Mouse (Mus musculus) CH12.LX (cell line): ENCODE data around the gene Znhit1.

Source experiments
- CTCF ChIP-seq, 2 experiments: IDR thresholded peaks in 1 of 2; conservative IDR thresholded peaks in 1 of 2; 2 replicates each; pipeline ENCODE4 v1.5.1; 2011 to 2012; ENCODE audit warnings: low read depth in 2 of 2, low read length in 2 of 2, improper control_type of control experiment in 1 of 2, inconsistent platforms in 1 of 2, mild to moderate bottlenecking in 1 of 2, moderate library complexity in 1 of 2
- USF1 ChIP-seq: IDR thresholded peaks from 2 replicates; pipeline ENCODE4 v1.6.1; 2014; ENCODE audit warnings: low read depth, mild to moderate bottlenecking, inconsistent platforms, low read length, improper control_type of control experiment
- ZC3H11A ChIP-seq: IDR thresholded peaks from 2 replicates; pipeline ENCODE4 v1.6.1; 2012; ENCODE audit warnings: low read depth, mild to moderate bottlenecking, inconsistent platforms, low read length, improper control_type of control experiment
- ZKSCAN1 ChIP-seq: IDR thresholded peaks from 2 replicates; pipeline ENCODE4 v1.6.1; 2012; ENCODE audit warnings: low read depth, inconsistent platforms, low read length, improper control_type of control experiment, borderline replicate concordance
- ZNF384 ChIP-seq: IDR thresholded peaks from 2 replicates; pipeline ENCODE4 v1.6.1; 2012; ENCODE audit warnings: low read depth, low read length, improper control_type of control experiment, inconsistent platforms

DNA sequence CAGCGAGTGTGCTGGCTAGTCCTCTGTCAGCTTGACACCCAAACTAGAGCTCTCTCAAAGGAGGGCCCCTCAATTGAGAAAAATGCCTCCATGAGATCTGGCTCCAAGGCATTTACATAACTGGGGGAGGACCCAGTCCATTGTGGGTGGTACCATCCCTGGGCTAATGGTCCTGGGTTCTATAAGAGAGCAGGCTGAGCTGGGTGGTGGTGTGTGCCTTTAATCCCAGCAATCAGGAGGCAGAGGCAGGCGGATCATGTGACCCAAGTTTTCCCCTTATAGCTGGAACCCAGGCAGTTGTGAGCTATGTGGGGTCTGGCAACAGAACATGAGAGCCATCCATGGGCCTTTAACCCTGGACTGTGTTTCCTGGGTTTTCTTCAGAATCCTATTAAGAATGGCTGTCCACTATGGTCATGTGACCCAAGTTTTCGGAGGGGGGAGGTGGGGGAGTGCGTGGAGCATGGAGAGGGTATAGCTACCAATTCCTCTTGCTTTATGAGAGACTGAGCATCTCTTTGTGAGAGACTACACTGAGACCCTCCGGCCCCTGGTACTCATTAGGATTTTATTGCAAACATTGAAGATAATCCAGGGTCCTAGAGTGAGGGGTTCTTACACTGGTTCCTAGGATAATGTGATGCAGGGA lies 26.4 kb downstream of the Znhit1 start:
- TF ChIP-seq CTCF (conservative IDR thresholded peaks at IDR 0.05 in 1 of 2, IDR thresholded peaks at IDR 0.05 in 1 of 2; ENCODE audit: low read depth in 2 of 2, low read length in 2 of 2) (no peak), USF1 (peak; percentile 46), ZNF384 (no peak), ZC3H11A (no peak), ZKSCAN1 (no peak)
